Mouse (Mus musculus) retina, adult 2 months (tissue): ENCODE results near the gene Mapk3.

Experiments
- DNase-seq: peaks from one replicate; pipeline ENCODE4 v3.0.0-alpha.2; 2012; ENCODE audit warnings: low read depth, low spot score

Gene Mapk3

DNA sequence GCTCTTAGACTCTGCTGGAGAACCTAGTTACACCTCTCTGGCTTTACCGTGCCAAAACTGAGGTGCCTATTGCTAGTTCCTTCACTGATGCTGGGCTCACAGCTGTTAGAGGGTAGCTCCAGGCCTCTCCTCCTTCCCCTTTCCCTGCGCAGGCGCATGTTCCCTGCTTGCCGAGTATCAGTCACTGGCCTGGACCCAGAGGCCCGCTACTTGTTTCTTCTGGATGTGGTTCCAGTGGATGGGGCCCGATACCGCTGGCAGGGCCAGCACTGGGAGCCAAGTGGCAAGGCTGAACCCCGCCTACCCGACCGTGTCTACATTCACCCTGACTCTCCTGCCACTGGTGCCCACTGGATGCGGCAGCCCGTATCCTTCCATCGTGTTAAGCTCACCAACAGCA, 23.3 kb downstream of the Mapk3 start:
- DNase-seq: no peak

DNA sequence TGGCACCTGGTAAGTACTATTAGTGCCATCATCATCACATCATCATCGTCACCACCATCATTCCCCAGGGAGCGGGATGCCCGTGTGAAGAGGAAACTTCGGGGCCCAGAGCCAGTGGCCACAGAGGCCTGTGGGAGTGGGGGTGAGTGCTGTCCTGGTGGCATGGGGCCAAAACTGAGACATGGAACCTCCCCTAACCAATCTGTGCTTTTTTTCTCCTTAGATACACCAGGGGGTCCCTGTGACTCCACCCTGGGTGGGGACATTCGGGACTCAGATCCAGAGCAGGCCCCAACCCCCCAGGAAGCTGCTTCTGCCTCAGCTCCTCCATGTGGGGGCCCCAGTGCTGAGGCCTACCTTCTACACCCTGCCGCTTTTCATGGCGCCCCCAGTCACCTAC, 25.1 kb downstream of the Mapk3 start:
- DNase-seq: no peak

DNA sequence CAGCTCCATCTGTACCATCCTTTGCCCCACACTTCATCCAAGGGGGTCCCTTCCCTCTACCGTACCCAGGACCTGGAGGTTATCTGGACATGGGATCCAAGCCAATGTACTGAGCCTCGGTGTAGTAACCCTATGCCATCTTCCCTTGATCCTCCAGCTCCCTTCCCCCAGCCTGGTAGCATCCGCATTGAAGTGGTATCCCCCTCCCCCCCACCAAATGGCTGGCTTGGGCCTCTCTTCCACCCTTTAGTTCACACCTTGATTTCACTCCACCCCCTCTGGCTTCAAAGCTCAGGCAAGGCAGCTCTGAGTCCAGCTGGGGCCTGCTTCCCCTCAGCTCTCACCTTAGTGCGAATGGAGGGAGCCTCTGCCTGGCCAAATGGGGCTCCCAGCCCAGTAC, 25.7 kb downstream of the Mapk3 start:
- no peak for DNase-seq

DNA sequence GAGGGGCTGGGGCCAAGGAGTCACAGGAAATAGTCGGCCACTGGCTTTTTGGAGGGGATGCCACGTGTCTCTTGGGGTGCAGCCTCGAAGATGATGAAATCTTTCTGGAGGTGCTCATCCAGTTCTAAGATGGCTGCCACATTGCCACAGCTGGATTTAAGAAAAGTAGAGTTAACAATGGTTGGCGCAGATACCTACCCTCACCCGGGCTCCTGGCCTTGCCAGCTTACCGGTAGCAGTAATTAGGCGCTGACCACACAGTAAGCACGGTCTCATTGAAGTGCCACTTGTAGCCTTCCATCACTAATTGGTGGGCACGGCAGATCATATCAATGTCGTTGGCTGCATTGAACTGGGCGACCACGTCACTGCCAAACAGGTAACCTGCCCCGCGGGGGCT, 26.7 kb downstream of the Mapk3 start:
- DNase-seq: no peak

DNA sequence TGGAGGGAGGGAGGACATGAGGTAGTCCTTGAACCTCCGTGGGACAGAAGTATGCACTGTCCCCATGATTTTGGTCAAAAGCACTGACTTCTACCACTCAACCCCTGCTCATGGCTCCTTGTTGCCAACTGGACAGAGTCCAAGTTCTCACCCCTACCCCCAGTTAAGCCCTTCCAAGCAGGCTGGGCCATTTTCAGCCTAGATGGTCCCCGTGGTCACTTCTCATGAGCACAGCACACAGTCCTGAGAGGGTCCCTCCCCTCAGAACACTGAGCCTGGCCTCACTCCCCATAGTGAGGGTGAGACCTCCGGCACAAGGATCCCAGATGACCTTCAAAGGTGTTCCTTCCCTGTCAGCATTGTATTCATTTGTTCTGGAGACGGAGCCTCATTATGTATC, 29.7 kb downstream of the Mapk3 start:
- no peak for DNase-seq

DNA sequence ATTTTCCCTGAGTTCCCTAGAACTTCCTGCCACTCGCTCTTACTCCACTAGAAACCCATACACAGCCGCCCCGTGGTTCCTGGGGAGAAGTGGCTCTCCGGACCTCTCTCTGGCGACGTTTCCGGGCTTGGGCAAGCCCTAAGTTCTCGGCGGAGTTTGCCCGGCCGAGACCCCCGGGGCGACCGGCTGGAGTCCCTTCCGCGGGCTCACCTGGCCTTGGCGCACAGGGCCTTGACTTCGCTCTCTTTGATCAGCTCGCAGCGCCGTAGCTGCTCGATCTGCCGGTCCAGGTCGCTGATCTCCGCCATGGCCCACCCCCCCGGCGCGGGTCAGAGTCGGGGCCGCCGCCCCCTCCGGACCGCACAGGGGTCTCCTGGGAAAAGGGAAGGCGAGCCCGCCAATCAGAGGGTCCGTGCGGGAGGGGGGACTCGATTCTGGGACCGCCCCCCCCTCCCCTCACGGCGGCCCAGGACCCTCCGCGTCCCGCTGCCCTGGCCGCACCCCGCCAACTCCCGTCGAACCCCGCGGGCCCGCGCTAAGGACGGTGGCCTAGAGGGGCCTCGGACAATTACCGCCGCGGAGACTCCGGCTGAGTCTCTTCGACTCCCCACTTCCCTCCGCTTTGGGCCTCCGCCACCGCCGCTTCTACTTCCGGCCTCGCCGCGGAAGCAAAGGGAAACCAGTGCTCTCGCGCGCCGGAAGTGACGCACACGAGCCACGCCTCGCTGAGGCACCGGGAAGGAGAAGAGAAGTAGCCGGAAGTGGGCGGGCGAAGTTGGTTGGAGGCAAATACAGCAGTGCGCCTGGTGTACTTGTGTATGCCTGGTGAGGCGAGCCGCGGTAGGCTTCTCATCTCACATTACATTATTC, 32.7 kb downstream of the Mapk3 start, which contains the start of gene Ppp4c:
TSS of gene Ppp4c (minus strand) at position 646 of the 870 bp plus-strand sequence.
- DNase-seq: peak; percentile 89

DNA sequence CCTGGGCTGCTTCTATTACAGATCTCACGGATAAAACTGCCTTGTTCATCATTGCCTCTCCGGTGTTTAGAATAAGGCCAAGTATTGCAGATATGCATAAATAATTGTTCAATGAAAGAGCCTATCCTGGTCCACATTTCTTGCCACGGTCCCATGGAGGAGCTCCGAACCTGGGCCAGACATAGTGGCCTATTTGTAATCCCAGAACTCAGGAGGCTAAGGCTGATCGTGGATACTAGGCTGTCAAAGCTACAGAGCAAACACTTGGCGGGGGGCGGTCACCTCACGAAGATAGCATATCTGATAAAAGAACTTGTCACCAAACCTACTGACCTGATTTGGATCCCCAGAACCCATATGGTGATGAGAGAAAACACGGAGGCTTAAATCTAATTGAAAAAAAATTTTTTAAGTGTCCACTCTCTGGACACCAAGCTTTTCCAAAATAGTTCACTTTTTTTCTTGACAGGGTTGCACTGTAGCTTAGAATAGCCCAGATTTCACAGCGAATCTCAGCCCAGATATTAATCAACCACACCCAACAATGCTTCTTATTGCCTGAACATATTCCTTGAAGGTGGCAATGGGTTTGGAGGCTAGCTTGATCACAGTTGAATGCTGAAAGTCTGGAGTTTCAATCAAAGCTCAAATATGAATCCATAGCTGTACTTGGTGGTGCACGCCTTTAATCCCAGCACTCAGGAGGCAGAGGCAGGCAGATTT, 33.5 kb downstream of the Mapk3 start:
- no peak for DNase-seq

DNA sequence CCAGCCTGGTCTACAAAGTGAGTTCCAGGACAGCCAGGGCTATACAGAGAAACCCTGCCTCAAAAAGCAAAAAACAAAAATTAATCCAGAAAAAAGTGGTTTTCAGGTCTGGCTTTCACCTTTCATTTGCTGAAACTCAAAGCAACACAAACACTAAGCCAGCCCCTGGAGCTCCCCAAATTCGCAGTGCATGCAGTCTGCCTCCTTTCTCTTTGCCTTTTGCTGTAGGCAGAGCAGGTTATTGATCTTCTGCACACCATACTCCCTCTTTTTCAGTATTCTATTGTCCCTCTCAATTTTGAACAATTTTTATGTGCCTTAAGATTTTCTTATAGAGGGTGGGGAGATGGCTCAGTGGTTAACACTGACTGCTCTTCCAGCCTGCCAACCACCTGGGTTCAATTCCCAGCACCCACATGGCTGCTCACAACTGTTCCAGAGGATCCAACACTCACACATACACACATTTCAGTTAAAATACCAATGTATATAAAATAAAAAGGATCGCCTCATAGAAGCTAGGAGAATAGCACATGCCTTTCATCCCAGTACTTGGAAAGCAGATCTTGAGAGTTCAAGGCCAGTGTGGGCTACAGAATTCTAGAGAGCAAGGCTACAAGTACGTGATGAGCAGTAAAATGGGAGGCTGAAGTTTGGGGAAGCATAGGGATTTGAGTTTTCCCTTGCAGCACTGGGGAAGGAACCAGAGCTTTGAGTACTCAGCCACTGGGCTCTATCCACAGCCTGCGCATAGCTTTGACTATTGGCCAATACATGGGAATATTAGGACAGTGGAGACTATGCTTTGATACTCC, 34.3 kb downstream of the Mapk3 start:
- DNase-seq: no peak

DNA sequence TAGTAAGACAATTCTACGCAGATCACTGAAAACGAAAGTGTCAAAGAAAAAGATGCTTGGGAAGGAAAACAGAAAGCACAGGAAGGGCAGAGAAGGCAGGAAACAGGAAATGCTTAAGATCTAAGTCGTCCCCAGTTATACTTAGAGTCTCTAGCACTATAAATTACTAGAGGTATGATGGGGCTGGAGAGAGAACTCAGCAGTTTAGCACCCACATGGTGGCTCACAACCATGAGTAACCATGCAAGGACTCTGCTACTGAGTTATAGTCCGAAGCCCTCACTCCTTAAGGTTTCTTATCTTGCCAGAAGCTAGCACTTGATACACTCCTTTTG, 34.8 kb downstream of the Mapk3 start:
- DNase-seq: no peak

DNA sequence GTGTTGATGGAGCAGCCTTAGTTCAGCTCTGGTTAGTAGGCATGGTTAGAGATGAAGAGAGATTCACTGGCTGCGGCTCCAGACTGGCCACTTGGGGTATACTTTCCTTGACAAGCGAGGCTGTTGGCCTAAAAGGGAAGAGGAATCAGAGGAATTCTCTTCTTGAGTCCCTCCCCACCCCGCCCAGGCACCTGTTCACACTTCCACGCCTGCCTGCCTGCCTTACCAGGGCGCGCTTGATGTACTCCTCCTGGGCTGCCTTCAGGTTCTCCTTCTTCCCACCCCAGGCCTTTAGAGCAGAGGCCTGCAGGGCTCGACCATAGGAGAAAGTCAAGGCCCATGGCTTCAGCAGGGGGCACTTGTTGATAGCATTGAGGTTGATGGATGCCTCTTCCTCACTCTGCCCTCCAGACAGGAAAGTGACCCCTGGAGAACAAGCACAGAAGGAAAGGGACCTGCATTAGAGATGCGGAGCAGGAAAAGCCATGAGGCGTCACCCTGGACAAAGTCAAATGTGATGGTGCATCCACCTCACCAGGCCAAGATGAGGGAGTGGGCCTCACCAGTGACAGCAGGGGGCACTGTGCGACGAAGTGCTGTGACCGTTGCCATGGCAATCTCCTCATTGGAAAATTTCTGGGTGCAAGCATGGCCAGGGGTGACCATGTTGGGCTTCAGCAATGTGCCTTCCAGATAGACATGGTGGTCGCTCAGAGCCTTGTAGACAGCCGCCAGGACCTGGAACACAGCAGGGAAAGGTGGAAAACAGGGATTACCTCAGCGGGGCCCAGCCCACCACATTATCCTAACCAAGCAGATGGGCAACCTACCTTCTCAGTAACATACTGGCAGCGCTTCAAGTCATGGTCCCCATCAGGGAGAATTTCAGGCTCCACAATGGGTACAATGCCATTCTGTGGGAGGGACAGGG, 36.3 kb downstream of the Mapk3 start:
- no peak for DNase-seq

DNA sequence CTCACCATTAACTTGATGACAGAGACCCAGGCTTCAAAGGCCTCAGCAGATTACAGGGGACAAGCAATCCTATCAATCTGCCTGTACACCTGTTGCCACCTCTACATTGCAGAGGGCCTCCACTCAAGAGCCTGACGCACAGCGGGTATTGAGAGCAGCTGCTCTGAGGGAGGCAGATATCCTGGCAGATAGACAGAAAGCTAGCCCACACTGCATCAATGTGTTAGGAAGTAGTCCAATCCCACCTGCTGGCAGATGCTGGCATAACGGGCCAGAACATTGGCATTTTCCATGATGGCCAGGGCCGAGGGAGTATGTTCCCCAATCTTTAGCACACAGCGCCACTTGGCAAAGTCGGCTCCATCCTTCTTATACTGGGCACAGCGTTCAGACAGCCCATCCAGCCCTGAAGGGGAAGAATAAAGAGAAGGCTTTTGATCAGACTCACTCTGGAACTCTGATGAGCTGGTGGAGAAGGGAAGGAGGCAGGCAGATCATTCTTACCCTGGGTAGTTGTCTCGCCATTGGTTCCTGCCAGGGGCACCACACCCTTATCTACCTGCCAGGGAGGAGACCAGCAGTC, 37.0 kb downstream of the Mapk3 start:
- DNase-seq: no peak

DNA sequence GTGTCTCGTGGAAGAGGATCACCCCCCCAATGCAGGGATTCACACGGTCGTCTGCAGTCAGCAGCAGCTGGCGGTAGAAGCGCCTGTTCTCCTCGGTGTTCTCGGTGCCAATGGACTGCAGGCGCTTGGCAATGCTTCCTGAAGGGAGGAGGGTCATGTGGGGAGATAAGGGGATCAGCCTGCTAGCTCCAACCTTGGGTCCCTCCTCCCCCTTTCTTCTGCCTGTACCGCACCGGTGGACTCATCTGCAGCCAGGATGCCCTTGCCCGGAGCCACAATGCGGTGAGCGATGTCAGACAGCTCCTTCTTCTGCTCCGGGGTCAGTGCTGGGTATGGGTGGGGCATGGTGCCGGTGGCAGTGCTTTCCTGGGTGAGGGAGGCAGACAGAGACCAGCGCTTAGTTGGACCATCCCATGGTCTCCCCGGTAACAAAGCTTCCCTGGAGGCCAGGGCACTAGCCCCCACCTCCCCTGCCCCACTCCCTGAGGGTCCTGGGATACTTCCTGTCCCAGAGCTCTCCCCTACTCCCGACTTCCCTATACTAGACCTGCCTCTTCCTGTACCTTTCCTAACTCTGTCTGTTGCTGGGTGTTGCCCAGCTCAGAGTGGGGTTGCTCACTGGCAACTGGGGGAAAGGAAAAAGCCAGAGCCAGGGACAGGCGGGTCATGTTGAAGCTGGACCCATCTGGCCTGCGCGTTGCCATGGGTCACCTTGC, 38.2 kb downstream of the Mapk3 start, which contains the start of gene Fam57b:
TSS of gene Fam57b (plus strand) at position 258 of the 716 bp plus-strand sequence.
- DNase-seq: peak; percentile 82

DNA sequence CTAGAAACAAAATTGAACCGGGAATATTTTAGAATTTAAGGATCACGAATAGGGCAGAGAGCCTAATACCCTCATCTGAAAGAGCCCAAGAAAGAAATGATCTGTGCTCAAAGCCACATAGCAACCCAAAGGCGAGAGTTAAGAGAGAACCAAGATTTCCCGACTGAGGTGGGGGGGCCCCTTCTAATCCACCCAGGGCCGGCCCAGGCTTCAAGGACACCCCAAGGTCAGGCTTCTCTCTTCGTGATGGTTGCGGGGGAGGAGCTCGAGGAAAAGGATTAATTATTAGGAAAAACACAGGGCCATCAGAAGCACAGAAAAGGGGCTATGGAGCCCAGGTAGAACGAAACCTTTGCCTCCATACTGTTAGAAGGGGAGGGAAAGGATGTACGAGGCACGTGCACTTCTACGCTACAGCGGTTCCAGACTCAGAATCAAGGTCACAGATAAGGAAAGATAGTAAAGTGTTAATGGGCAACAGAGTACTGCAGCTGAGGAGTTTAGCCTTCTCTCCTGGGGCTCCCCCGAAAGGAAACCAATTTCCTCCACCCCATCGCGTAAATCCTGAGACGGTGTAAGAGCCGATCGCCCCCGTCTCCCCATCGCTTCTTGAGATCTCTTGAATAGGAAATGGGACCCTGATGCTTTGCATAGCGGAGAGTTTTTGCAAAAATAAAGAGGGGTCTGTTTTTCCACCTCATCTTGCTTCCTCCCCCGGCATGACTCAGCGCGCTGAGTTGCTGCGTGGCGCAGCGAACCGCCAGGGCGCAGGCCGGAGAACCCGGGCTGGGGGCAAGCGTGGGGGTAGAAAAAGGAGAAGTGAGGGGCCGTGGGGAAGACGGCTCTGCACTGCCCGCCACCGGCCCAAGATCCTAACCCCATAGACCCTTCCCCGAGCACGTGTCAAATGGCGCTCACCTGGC, 39.0 kb downstream of the Mapk3 start:
- DNase-seq: no peak

DNA sequence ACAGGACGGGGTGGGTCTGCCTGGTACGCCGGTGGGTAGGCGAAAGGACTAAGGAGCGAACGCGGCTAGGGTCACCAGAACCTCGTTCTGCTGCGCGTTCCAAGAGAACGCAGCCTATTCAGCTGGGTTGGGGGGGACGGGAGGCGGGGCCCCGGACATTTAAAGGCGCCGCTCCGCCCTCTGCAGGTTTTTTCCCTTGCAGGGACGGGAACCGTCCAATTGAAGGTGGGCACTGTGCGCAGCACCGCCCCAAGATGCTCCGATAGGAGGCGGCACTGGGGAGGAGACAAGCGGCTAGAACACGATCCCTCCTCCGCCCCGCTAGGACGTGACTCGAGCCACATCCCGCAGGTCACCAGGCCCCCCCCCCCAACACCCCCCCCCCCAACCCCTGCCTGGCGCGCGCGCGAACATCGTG, 39.7 kb downstream of the Mapk3 start:
- DNase-seq: peak; percentile 97

DNA sequence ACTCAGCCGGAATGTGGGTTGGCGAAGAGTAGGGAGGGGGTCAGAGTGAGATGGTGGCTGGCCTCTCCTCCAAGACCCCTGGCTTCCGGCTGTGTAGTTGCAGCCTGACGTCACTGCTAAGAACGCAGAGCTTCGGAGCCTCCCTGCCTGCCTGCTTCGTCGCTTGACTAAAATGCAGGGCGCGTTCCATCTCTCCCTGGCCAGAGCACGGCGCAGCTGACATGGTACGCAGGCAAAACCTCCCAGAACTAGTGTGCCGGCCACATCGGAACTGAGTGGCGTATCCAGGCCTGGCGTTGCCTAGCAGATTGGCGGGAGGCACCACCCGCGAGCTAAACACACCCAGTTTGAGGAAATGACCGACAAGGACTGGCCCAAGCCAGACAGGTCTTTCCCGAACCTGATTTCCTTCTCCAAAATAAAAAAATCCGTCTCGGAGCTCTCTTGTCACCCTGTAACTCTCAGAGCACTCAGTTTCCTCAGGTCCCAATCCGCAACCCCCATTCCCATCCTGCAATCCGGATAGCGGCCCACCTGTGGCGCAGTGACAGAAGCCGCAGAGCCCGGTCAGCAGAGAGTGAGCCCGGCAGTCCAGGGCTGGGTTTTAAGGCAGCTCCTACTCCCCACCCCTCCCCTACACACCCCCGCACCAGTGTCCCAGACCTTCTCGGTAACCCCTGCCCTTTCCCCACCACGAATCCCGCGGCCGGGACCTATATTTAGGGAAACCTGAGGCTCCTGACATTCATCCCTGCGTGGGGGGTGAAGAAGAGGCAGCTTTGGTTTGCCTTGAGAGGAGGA, 40.3 kb downstream of the Mapk3 start:
- DNase-seq: no peak

DNA sequence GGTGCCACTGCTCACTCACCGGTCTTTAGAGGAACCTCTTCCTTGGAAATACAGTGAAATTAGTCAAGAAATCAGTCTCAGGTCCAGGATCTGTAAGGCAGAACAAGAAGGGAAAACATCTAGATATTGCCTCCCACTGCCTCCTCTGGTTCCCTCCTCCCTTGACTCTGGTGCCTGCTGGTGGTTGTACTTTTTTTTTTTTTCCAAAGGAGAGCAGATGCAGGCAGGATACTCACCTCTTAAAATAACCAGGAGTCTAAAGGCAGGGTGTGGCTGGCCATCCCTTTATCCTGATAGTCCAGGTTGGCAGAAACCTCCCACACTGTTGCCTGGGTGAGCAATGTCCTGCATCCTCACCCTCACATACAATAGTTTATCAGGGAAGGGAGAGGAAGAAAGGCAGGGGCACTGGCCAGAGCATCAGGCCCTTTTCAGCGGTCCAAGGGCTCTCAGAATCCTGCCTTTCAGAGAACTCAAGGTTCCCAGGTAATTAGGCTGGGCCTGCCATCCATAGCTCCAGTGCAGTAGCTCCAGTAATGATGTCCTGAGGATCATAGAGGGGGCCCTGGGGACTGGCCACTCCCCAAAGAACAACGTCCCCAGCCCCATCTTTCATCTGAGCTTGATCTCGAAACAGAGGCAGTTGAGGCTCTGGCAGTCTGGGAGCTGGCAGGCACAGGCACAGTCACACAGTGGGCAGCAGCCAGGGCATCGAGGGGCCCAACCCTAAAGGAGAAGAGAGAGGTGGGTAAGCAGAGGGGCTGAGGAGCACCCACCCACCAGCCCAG, 41.1 kb downstream of the Mapk3 start:
- DNase-seq: no peak

DNA sequence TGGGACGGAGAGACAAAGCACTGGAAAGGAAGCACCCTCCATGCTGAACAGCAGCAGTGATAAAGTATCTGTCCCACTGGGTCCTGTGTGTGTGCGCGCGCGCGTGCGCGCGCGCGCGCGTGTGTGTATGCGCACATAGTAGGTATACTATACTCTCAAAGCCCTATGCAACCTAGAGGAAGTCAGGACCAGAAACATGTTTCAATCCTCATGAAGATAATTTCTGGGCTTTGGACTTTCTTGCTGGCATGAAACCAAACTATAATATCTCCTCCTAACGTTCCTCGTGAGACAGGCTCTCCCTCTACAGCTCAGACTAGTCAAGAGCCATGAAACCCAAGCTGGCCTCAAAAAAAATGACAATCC, 41.6 kb downstream of the Mapk3 start:
- no peak for DNase-seq
